Mouse (Mus musculus) thymus, adult 2 months (tissue): ENCODE results near the gene Gm8212. TPM values are rescaled to one million over a fixed set of nuclear protein-coding genes. Genes with fewer than 3 reads are reported as not detected.
"Not testable (repeated sequence)": the region's sequence is repeated elsewhere in the genome, so short reads cannot be mapped to it uniquely, and the experiment has no call there.

Experiments
- DNase-seq: peaks from one replicate; pipeline ENCODE4 v3.0.0; 2021
- H3K27ac ChIP-seq: fragments of 200-500 bp; 2 replicates; pipeline ENCODE4 v1.5.1; 2012; ENCODE audit warnings: low read length, control low read depth; ENCODE audit not compliant: control insufficient read depth, insufficient read depth
- H3K27me3 ChIP-seq: fragments of 200-500 bp; 2 replicates; pipeline ENCODE4 v1.6.1; 2012; ENCODE audit warnings: mild to moderate bottlenecking, low read length, moderate library complexity, mixed read lengths; ENCODE audit not compliant: control insufficient read depth, insufficient read depth
- H3K36me3 ChIP-seq: fragments of 200-500 bp; 2 replicates; pipeline ENCODE4 v1.6.1; 2012; ENCODE audit warnings: mild to moderate bottlenecking, low read length, moderate library complexity; ENCODE audit not compliant: control insufficient read depth, insufficient read depth
- H3K4me1 ChIP-seq: fragments of 200-500 bp; replicated peaks from 2 replicates; pipeline ENCODE4 v1.6.1; 2012; ENCODE audit warnings: low read length; ENCODE audit not compliant: control insufficient read depth, insufficient read depth
- H3K4me3 ChIP-seq: fragments of 200-500 bp; 2 replicates; pipeline ENCODE4 v1.5.1; 2012; ENCODE audit warnings: mild to moderate bottlenecking, low read length, control low read depth, moderate library complexity; ENCODE audit not compliant: control insufficient read depth, insufficient read depth
- CTCF ChIP-seq: fragments of 200-500 bp; IDR thresholded peaks from 2 replicates; pipeline ENCODE4 v1.5.1; 2012; ENCODE audit warnings: mild to moderate bottlenecking, control low read depth, low read length, moderate library complexity, borderline replicate concordance; ENCODE audit not compliant: control insufficient read depth, poor library complexity, insufficient read depth; ENCODE audit errors: extremely low read depth
- POLR2A ChIP-seq: fragments of 200-500 bp; IDR thresholded peaks from 2 replicates; pipeline ENCODE4 v1.6.1; 2012; ENCODE audit warnings: mild to moderate bottlenecking, low read length, control low read depth, moderate library complexity; ENCODE audit not compliant: control insufficient read depth, poor library complexity, insufficient read depth; ENCODE audit errors: extremely low read depth
- WGBS: fragments of 180-500 bp; shearing (Covaris S2); methylation state at CpG from one replicate; pipeline ENCODE4 v1.1.7; 2018; 5-methylcytosine and 5-hydroxymethylcytosine counted together
- polyA plus RNA-seq: library from polyadenylated mRNA; depleted of rRNA; stranded (reverse); fragments of >200 nt; gene quantifications from 2 replicates; pipeline ENCODE4 v1.2.3, GENCODE M21; 2012; rRNA removed

Gm8212 gene
- polyA plus RNA-seq: not detected in 2 replicates

DNA sequence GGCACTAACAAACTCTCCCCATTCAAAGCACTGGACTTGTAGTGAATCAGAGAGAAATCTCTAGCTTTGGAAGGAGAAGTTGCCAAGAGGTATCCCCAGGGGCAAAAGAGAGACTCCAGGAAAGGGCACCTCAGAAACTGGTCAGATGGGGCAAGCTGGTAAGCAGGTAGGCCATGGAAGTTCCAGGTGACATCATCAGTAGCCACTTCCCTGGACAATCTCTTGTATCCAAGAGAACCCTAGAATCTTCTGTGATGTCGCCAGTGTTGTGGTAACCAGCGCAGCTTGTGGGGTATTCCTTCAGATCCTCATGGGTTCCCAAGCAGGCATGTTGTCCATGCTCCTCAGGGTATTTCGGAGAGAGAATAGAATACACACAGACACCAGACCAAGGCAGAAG, at the start of gene Gm8212:
Gm8212 (plus strand) TSS at position 301 of the 400 bp plus-strand sequence.
- H3K4me1 ChIP-seq, H3K27ac ChIP-seq, H3K36me3 ChIP-seq, H3K27me3 ChIP-seq, DNase-seq, H3K4me3 ChIP-seq: not testable (repeated sequence)
- WGBS: 90% methylated on average over 3 of the region's 3 CpGs

DNA sequence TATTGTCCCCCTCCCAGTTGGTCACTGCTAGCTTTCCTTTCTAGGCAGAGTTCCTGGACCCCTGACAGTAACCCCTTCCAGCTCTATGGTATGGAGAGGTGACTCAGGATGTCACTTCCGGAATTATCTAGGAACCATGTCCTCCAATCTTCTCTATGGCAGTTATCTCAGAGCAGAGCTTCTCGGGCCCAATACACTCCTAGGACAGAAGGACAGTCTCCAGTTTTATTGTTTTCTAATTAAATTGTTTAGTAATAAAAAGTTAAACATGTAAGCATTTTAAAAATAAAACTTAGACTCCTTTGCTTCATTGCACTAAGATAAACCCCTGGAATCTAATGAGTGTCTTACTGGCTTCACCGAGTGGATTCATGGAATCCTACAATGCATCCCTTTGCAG, 15.7 kb downstream of the Gm8212 start, which contains the start of gene 4930503E14Rik:
4930503E14Rik (minus strand) TSS at position 101 of the 400 bp plus-strand sequence.
- DNase-seq, H3K36me3 ChIP-seq, H3K4me1 ChIP-seq, H3K27me3 ChIP-seq, H3K4me3 ChIP-seq, H3K27ac ChIP-seq: not testable (repeated sequence)
- 91% methylated on average over 3 of the region's 3 CpGs for WGBS

DNA sequence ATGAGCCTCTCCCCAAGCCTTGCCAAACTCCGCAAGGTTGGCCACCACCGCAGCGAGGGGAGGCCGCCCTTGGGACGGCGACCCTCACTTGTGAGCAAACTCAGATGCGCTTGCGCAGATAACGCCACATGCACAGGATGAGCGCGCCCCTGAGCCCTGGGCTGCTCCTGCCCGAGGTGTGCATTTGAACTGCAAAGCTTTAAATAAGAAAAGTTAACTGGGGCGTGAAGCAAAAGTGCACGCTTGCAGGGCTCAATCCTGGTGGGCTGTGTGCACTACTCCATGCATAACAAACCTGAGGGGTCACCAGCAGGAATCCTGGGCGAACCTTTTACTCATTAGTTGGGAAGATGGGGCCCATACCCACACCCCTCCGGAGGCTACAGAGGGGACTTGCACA, 50.6 kb downstream of the Gm8212 start:
- no peak overlapping the region for H3K4me3 ChIP-seq
- no peak for DNase-seq
- no peaks in the 10 kb centered on the region for H3K27me3 ChIP-seq
- H3K4me1 ChIP-seq: no peaks in the 10 kb centered on the region
- WGBS: 90% methylated on average over 16 of the region's 16 CpGs
- H3K36me3 ChIP-seq: no peaks in the 10 kb centered on the region
- H3K27ac ChIP-seq: no peak overlapping the region
- TF ChIP-seq CTCF: no peak
- no peak for TF ChIP-seq POLR2A

Other genes starting within 250 kb of the Gm8212 start
- gene Ang5, start 240.6 kb upstream of the Gm8212 start, polyA plus RNA-seq: not detected in 2 replicates
- not detected in 2 replicates for gene Ang6, start 195.4 kb upstream of the Gm8212 start, polyA plus RNA-seq
- gene Ear2, start 95.0 kb upstream of the Gm8212 start, polyA plus RNA-seq: 47.1 and 61.4 TPM in 2 replicates
- gene Gm3327, start 73.8 kb upstream of the Gm8212 start, polyA plus RNA-seq: not detected in 2 replicates
- not detected in 2 replicates for gene 4930503E14Rik, start 15.6 kb downstream of the Gm8212 start, polyA plus RNA-seq
- gene Gm8220, start 87.9 kb downstream of the Gm8212 start, polyA plus RNA-seq: not detected in 2 replicates
- 0.05 TPM in 1 of 2 replicates, not detected in the other for gene Gm5930, start 140.9 kb downstream of the Gm8212 start, polyA plus RNA-seq
- not detected in 2 replicates for gene Gm8229, start 167.7 kb downstream of the Gm8212 start, polyA plus RNA-seq
- not detected in 2 replicates for gene Gm3371, start 213.0 kb downstream of the Gm8212 start, polyA plus RNA-seq
- gene Gm8232, start 236.0 kb downstream of the Gm8212 start, polyA plus RNA-seq: not detected in 2 replicates